Mouse (Mus musculus) neutrophil, adult 59 days (primary cell): ENCODE measurements around the gene Tmem18. TPM values are rescaled to one million over a fixed set of nuclear protein-coding genes. Genes with fewer than 3 reads are reported as not detected.

ENCODE experiments used
- total RNA-seq, 2 experiments: library from RNA; stranded (reverse); gene quantifications; 1 replicate in 1 of 2; 2 replicates in 1 of 2; pipeline ENCODE4 v1.2.4; 2023

Gene Tmem18
- total RNA-seq = 1 to 10 TPM; 6.4 to 6.9 TPM

GRCm38 (mm10) chr12:30584356-30584740 is at the start of gene Tmem18:
Tmem18 (plus strand) TSS chr12:30584426.

Other genes starting within 250 kb of the Tmem18 start
- gene Sntg2, start 211.1 kb upstream of the Tmem18 start, total RNA-seq = not detected